Mouse (Mus musculus) monocyte, adult 2 months (primary cell): ENCODE measurements around the gene Cenpn.

Experiments used
- DNase-seq, 2 experiments: peaks; one replicate each; pipeline ENCODE4 v3.0.0; 2022; ENCODE audit warnings: low spot score in 2 of 2, low read depth in 1 of 2

Cenpn gene

GRCm38 (mm10) chr8:116942284-116943058, 20.9 kb downstream of the Cenpn start:
- DNase-seq, result no peak

GRCm38 (mm10) chr8:116943161-116943554, 21.6 kb downstream of the Cenpn start, which contains the start of gene Atmin:
Gene Atmin (plus strand): TSS chr8:116943393.
- DNase-seq, result peak in 1 of 2 experiments; percentile 71

DNA sequence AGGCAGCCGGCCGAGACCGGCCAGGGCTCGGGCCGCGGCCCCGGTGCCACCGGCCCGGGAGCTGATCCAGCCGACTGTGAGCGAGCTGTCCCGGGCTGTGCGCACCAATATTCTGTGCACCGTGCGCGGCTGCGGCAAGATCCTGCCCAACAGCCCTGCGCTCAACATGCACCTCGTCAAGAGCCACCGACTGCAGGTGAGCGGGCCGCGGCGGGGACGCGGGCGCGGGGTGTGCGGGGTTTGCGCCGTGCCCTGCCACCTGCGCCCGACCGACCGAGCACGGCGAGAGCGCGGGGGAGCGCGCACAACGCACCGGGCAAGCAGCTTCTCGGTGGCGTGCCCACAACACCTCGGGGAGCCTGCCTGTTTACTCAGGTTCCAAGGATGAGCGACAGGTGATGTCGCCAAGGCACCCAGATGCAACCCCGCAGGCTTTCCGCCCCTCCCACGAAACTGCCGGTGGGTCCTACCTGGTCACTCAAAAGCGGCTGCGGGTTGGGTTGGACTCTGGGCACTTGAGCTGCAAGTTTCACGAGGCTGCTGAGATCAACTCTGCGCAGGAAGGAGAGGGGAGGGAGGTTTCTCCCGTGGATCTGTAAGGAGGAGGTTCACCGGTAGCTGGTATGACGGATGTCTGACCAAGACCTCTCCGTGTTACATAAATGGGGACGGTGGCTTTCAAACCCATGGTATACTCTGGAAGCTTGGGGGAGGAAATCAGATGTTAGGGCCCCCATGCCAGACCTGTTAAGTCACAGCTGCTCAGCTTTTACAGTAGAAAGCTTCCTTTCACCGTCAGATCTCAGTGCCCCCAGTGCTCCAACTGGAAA, 22.2 kb downstream of the Cenpn start:
- no peak for DNase-seq

DNA sequence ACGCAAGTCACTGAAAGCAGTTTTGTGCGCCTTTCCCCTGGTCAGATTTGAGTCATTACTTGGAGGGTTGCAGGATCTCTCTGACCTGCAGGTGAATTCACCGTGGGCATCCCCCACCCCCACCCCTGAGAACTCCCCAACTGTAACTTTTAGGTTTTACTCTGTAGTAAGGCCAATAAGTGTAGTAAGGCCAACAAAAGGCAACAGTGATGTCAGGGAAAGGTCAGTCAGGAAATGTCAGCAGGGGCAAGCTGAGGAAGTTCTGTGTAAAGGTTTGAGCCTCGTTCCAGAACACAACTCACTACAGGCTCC, 22.8 kb downstream of the Cenpn start:
- DNase-seq, result no peak

- no peak for DNase-seq
Measured at GRCm38 (mm10) chr8:116945169-116945910, 23.8 kb downstream of the Cenpn start.

DNA sequence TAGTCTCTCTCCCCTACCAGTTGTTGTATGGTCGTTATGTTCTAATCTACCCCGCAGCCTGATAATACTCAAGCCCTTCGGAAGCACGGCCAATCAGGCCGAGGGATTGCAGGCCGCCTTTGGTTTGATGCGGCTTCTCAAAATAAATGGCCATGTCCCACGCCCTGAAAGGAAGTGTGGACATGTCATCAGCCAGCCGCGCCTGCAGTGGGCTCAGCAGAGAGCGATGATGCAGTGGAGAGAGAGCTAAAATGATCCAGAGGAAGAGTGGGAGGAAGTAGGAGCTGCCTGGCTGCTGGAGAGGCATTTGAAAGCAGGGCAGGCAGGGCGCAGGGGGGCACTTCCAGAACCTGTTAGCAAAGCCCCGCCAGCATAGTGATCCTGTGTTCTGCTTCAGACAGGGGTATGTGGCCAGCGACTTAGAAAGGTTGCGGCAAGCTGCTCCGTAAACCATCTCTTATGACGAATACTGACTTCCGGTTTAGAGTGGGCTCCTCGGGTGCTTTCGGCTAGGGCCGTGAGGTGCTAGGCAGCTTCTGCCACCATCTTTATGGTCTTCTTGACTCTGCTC, 24.8 kb downstream of the Cenpn start:
- DNase-seq, result peak in 1 of 2 experiments; percentile 14

DNA sequence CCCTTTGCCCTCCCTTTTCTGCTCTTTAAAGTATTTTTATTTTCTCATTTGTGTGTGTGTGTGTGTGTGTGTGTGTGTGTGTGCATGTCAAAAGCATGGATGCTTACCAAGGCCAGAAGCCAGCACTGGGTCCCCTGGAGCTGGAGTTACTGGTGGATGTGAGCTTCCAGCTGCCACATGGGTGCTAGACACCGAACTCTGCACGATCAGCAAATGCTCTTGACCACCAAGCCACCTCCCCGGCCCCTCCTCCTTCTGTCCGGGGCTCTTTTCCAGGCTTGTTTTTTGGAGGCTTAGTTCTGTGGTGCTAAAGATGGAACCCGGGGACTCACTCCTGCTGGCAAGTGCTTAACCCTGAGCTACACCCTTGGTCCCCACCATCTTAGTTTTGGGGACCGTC, 25.3 kb downstream of the Cenpn start:
- DNase-seq, result no peak

GRCm38 (mm10) chr8:116947589-116947988, 26.1 kb downstream of the Cenpn start:
- no peak for DNase-seq

DNA sequence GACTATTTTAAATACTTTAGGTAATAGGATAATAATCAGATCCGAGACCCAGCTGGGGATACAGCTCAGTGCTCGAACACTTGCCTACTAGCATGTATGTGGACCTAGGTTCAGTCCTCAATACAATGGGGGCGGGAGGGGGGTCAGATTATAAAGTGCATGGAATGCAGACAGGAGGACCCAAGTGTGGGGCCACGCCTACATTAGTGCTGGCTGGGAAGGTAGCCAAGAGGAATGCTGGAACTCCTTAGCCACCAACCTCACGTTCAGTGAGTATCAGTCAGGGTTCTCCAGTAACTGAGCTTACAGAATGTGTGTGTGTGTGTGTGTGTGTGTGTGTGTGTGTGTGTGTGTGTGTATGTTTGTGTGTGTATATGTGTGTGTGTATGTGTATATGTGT, 29.8 kb downstream of the Cenpn start:
- DNase-seq, result no peak

- no peak for DNase-seq
Measured at GRCm38 (mm10) chr8:116951778-116952177, 30.2 kb downstream of the Cenpn start.

- DNase-seq, result no peak
Measured at GRCm38 (mm10) chr8:116952428-116952827, 30.9 kb downstream of the Cenpn start.

GRCm38 (mm10) chr8:116954415-116954814, 32.9 kb downstream of the Cenpn start:
- DNase-seq, result no peak

GRCm38 (mm10) chr8:116969531-116969930, 48.0 kb downstream of the Cenpn start:
- no peak for DNase-seq

GRCm38 (mm10) chr8:116975066-116975465, 53.5 kb downstream of the Cenpn start:
- no peak for DNase-seq

- no peak for DNase-seq
Measured at GRCm38 (mm10) chr8:116975606-116976005, 54.1 kb downstream of the Cenpn start.

GRCm38 (mm10) chr8:116978052-116978451, 56.5 kb downstream of the Cenpn start:
- DNase-seq, result no peak

- peak; percentile 94 to 98 for DNase-seq
Measured at GRCm38 (mm10) chr8:116978631-116979256, 57.2 kb downstream of the Cenpn start, which contains the start of gene 1700030J22Rik. Gene 1700030J22Rik (minus strand): TSS chr8:116978959.

GRCm38 (mm10) chr8:116980117-116980516, 58.6 kb downstream of the Cenpn start:
- peak in 1 of 2 experiments; percentile 37 for DNase-seq

GRCm38 (mm10) chr8:116989842-116990241, 68.3 kb downstream of the Cenpn start:
- no peak for DNase-seq
